Mouse (Mus musculus) gastrocnemius, adult 8-10 months (tissue): ENCODE results near the gene Espn. TPM values are rescaled to one million over a fixed set of nuclear protein-coding genes. Genes with fewer than 3 reads are reported as not detected.

ENCODE experiments used
- DNase-seq, 2 experiments: peaks; one replicate each; pipeline ENCODE4 v3.0.0; 2022; ENCODE audit warnings: low spot score in 2 of 2
- total RNA-seq, 4 experiments: library from RNA; stranded (reverse); gene quantifications; 2 replicates each; pipeline ENCODE4 v1.2.4; 2022

Gene Espn
- total RNA-seq: under 1 TPM; 0.11 to 0.48 (median 0.28) TPM

DNA sequence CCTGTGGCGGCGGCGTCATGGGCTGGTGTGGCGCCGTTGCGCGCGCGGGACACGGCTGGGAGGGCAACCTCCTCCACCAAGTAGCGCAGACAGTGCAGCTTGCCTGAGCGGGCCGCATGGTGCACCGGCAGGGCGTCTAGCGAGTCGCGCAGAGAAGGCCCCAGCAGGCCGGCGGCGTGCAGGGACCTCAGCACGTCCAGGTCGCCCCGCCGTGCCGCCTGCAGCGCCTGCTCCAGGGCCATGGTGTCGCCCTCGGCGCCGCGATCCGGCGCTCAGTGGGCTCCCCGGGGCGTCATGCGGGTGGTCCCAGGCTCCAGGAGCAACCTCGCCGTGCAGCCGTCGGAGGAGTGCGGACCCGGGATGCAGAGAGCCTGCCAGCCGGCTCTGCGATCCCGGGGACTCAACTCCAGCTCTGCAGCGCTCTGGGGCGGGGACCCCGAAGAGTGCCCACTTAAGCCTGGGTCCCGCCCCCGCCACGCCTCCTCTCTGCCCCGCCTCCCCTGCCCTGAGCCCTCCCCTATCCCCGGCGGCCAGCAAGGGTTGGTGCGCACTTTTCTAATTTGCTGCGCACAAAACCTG is at the start of gene Espn:
TSS of gene Espn (minus strand) at position 406 of the 579 bp plus-strand sequence.
- no peak for DNase-seq

DNA sequence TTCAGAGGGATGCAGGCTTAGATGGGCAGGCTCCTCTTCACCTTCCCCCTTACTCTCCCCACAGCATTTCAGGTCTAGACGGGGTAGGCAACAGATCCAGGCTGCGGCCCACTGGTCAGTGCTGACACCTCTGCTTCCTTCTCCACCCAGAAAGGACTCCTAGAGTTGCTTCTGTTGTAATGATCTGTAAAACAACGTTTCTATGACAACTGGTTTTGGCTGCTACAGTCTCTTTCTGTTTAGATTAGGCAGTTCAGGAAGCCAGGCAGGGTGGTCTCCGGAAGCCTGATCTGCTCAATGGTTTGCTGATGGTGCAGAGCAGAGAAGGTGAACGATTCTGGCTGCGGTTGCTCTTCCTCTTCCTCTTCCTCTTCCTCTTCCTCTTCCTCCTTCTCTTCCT is 49.3 kb upstream of the Espn start:
- no peak for DNase-seq

DNA sequence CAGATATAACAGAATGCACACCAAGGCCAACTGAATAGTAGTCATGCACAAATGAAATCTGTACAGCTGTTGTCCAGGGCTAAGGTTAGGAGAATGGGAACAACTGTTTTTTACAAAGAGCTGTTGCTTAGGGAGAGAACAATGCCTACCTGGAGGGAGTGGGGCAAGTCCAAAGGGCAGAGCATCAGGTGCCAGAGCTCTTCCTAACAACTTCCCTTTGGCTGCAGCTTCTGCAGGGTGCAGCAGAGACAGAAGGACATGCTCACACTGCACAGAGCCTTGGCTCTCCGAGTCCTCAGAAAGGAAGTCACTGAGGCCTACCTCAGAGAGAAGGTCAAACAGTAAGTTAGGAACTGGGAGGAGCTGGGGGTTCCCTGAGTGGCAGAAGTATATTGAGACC is 47.4 kb upstream of the Espn start:
- no peak for DNase-seq

DNA sequence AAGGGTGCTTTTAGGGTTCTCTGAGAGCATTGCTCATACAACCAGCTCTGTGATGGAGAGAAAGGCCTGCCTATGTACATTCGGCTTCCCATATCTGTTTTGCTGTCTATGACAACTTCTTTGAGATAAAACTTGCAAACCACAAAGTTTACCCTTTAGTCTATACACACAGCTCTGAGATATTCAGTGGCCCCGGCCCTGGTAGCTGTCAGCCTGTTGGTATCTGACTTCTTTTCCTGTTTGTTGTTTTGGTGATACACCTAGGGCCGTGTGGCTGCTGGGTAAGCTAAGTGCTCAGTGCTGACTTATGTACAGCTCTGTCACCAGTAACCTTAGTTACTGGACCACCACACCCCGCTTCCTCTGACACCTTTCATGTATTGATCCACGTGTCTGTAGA is 45.4 kb upstream of the Espn start:
- DNase-seq: no peak

DNA sequence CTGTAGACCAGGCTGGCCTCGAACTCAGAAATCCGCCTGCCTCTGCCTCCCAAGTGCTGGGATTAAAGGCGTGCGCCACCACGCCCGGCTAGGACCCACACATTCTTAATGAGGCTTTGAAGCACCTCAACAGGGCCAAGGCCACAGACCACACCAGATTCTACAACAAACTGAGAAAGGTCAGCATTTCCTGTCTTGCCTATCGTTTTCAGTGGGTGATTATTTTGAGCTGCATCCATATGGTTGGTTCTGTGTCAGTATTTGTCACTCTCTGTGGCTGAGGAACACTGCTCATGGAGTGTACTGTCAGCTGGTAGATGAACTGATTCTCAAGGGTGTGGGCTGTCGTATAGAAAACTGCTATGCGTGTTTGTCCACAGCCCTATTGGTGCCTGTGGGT is 44.1 kb upstream of the Espn start:
- no peak for DNase-seq

DNA sequence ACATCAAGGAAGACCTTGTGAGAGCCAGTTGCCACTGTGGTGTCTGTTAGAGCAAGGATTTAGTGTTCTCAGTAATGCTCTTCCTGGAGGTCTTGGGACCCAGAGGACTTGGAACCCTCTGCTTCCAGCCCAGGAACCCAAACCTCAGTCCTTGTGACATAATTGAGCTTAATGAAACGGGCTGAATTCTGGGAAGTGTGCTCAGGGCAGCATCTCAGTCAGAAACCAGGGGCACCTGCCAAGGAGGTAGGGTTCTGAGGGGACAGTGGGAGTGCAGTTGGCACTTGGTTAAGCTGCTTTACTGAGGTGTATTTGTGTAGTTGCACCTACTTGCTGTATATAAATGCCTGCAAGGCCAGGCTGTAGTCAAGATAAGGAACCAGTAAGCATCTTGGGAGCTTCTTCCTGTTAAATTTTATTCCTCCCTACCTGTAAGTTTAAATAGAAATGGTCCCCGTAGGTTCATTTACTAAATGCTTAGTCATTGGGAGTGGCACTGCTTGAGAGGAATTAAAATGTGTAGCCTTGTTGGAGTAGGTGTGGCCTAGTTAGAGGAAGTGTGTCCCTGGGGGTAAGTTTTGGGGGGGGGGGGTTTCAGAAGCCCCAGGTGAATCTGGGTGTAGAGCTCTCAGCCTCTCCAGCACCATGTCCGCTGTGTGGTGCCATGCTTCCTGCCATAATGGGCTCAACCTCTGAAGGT is 42.5 kb upstream of the Espn start:
- no peak for DNase-seq

DNA sequence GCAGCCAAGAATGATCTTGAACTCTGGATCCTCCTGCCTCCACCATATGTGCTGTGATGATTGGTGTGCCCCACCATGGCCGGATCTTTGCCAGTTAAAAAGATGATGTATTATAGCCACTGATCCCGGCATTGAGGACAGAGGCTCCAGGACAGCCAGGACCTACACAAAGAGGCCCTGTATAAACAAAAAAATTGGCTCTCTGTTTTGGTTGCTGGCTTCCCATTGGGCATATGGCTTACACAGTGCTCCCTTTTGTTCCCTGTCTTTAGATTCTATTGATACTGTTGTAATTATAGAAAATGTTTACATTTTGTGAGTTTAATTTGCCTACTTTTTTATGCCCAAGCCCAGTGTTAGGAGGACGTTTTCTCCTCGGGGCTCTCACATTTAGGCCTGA is 40.4 kb upstream of the Espn start:
- DNase-seq: no peak

DNA sequence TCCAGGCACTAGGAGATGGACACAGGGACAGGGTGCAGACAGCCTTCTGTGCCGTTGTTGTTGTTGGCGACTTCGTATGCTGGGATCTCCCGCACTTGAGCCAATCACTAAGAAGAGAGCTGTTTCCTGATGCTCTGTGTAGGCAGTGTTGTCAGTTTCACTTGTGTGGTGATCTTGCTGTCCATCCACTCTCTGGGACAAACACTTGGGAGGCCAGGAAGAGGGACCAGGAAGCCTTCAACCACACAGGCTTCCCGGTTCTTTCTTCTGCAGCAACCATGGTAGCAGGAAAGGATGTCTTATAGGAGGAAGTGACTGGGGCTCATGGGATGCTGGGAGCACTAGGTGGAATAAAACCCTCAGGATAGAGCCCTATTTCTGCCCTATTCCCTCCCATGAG is 38.5 kb upstream of the Espn start:
- no peak for DNase-seq

DNA sequence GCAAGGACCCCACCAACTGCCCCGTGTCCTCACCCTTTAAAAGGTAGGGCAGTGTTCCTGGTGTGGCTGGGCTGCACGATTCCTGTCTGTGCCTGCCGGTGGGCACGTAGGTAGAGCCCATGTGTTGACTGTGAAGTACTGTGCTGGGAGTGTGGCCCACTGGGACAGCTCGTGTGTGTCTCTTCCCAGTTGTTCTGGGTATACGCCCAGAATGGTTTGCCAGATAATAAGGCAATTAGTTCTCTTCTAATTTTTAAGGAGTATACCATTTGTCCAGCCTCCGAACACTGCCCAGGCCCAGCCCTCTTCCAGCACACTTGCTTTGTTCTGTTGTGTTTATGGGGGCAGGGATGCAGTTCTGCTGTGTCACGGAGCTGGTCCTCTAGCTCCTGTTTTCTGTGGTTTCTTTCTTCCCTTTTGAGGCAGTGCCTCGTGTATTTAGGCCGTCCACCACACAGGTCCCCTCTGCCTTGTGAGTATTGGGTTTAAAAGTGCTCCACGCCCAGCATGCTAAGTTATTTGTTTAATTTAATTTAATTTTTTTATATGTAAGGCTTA is 38.0 kb upstream of the Espn start:
- no peak for DNase-seq

DNA sequence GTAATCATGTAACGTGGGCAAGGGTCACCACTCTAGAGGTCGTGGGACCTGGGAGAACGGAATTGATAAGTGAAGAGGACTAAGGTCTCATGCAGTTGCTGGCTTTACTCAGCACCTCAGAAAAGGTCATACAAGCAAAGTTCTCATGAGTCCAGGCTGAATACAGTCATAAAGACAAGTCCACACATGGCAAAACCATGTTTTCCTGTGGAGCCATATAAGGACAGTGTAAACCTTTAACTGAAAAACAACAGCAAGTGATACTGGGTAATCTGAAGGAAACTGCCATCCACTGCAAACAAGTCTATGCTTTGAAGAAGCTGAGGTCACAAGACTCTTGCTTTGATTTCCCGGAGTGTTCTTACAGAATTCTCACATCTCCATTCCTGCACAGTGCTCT is 37.5 kb upstream of the Espn start:
- DNase-seq: no peak

DNA sequence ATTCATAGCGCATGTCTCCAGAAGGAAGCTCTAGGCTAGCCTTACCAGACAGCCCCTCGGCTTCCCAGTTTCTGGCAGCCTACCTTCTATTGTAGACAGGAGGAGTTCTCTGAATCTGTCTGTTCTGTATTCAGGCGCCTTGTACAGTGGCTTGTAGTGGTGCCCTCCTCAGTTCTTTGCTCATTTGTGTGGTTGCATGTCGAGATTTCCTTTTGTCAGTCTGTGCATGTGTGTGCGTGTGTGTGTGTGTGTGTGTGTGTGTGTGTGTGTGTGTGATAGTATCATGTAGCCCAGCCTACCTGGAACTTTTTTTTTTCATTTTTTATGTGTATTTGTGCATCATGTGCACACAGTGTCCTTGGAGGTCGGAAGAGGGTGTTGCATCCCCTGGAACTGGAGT is 36.9 kb upstream of the Espn start:
- no peak for DNase-seq

DNA sequence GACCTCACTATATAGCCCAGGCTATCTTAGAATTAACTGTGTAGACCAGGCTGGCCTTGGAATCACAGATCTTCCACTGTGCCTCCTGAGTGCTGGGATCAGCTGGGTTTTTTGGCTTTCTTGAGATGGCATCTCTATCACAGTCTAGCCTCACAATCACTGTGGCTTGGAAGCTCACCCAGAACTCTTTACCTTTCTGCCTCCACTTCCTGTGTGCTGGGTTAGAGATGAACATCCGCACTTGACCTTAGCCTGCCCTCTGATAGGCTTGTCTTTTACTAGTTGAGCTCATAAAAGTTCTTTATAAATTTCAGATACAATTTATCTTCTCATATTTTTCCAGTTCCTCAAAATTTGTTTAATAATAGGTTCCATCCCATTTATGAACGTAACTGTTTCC is 36.5 kb upstream of the Espn start:
- DNase-seq: no peak

DNA sequence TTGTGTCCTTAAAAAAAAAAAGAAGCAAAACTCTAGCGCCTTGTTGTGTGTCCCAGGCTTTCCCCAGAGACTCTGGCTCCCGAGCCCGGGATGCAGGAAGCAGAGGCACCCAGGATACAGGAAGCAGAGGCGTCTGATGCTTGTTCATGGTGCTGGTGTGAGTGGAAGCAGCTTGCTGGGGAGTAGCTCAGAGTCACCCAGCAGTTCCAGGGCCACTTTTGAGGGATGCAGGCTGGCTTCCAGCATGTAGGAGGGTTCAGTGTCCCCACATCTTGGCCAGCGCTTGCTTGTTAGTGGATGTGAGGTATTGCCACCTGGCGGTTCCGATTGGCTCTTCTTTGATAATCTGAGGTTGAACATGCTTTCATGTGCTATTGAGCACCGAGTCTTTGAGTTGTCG is 35.0 kb upstream of the Espn start:
- no peak for DNase-seq

DNA sequence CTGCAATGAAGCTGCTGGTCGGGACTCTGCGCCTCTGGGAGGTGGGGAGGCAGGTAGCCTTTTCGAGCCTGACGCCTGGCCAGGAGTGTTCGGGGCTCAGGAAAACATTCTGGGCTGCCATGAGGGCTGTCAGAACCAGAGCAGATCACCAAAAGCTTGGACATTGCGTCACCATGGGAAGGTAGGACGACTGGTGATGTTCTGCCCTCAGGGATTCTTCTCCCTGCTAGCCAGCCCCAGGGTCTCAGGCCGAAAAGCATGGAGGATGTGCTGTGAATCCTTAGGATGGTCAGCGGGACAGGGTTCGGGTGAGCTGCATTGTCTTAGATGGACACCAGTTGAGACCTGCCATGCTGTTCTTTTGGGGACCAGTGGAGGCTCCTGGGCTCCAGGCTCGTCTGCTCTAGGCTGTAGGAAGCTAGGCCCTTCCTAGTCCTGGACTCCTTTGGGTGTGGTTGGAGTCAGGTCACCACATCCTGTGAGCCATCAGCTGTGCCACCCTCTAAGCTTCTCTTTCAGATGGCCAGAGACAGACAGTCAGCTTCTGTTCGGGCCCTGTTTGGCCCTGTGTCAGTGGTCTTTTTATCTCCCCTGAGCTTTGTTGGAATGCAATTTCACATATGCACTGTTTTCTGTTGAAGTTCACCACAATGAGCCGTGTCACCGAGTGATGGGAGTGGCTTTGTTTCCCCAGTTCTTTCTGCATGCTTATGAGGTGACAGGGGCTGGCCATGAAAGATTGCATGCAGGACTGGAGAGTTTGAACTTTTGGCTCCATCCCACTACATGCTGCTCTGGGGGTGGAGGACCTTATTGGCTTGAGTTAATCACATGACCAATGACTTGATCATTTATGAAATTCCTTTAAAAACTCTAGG is 34.3 kb upstream of the Espn start:
- no peak for DNase-seq

DNA sequence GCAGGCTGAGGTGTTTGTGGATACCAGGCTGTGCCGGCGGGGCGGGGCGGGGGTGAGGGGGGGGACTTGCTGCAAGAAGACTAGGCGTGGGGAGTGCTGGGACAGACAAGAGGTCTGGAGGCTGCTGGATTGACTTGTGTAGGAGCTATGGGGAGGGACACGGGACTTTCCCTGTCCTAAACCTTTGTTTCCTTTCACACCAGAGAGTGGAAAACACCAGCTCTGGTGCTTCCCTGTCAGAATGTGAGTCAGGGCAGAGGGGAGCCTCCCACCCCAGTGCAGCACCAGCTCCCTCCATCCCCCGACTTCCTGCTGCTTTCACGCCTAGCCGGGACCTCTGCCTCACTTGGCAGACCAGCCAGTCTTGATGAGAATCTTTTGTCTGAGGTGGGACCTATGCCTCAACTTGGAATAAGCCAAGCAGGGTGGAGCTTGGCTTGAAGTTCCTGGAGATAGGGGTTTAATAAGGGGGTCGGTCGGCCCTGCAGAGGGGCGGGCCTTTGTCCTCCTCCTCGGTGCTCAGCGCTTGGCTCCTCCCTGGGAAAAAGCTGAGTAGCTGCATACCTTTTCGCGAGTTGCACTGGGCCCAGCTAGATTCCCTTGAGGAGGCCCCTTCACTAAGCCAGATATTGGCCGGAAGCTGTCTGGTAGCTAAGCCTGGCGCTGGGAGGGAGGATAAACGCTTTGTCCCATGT is 33.5 kb upstream of the Espn start:
- DNase-seq: no peak

DNA sequence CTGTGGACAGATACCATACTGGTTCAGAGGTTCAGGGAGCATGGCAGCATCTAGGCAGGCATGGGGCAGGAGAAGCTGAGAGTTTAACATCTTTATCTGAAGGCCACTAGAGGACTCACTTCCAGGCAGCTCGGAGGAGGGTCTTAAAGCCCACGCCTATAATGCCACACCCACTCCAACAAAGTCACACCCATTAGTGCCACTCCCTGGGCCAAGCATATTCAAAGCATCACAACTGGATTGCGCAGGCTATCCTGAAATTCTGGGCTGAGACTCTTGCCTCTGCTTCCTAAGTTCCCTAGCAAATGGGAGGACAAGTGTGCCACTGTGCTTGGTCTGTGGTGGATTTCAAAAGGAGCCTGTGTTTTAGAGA is 33.0 kb upstream of the Espn start:
- no peak for DNase-seq

DNA sequence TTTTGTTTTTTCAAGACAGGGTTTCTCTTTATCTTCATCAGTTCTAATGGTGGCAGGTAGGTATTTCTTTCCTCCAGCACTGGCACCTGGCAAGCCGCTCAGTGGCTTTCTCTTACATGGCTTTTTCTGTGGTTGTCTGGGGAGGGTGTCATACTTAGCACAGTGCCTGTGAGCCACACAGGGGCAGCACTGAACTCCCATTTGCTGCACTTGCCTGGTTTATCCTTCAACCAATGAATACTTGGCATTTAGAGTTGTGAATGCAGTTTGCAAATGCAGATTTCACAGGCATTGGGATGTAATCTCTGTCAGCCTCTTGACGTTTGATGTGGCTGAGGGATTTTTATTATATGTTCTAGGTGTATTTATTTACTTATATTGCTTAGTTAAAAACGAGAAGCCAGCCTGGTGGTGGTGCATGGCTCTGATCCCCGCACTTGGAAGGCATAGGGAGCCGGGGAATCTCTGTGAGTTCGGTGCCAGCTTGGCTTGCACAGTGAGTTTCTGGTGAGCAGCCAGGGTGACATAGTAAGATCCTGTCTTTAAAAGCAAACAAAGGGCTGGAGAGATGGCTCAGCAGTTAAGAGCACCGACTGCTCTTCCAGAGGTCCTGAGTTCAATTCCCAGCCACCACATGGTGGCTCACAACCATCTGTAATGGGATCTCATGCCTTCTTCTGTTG is 32.3 kb upstream of the Espn start:
- no peak for DNase-seq

DNA sequence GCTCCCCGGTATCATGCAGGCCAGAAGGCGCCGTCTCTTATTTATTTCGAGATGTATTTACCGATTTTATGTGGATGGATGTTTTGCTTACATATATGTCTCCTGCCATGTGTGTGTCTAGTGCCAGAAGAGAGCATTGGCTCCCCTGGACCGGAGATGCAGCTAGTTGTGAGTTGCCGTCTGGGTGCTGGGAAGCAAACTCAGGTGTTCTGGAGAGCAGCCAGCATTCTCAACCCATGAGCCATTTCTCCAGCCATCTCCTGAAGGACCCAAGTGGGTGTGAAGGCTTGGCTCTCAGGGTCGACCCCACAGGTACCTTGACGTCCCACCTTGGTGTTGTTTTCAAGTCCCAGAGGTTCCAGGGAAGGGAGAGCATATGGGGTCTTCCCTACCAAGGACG is 30.0 kb upstream of the Espn start:
- no peak for DNase-seq

DNA sequence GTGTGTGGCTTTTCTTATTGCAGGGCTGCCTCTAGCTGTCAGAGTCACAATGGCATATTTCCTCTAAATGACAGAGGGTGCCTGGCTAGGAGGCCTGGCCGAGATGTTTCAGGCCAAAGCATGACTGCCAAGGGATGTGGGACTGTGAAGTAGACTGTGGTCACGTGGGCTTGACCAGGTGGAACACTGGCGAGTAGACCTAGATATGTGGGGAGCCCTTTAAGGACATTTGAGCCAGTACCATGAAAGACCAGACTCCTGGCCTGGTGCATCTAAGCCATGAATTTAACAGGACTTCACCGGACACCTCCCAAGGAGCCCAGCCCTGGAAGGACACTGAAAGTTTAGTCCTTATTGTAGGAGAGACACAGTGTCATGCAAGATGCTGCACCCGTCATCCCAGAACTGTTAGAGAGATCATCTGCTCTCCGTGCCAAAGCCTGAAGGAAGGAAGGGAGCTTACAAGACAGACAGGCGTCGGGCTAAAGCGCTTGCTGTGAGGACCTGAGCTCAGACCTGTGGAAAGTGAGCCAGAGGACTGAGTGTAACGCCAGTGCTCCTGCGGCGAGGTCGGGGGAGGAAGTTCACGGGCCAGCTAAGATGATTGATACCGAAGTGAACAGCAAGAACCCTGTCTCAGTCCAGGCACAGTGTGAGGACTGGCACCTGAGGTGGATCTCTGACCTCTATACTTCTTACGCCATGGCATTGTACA is 27.9 kb upstream of the Espn start:
- peak in 1 of 2 experiments; percentile 30 for DNase-seq

DNA sequence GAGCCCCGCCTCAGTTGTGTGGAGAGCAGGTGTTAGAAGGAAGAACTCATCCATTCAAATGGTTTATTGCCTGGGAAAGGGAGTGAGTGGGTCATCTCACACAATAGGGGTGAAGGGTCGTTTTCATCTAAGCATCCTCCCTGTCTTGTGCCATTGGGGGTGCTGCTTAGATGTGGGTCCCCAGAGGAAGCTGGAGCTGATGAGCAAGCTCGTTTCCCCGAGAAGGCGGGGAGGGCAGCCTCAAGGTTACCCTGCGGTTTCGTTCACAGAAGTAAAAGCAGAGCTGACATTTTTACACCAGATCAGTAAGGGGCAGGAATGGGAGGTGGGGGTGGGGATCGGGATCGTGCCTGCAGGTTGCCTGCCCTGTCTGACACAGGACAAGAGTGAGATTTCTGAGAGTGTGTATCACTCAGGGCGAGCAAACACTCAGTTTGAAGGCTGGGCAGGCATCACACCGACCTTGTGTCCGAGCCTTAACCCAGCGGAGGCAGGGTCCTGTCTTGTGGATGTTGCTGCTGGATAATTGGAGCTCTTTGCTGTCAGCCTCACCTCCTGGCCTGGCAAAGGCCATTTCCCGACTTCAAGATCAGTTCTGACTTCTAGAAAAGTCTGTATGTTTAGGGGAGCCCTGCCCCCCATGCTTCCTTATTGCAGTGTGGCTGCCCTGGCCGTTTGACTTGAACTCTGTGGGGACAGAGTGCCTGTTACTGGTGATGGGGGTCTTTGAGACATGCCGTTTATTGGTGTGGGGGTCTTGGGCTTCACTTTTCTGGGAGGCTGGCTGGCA is 26.9 kb upstream of the Espn start:
- no peak for DNase-seq
